Mouse (Mus musculus): ENCODE results near the gene Myf6. TPM values are rescaled to one million over a fixed set of nuclear protein-coding genes. Genes with fewer than 3 reads are reported as not detected.

Gene Myf6
- not detected for polyA plus RNA-seq (2017; shearing (Covaris generic))

- no peak for ATAC-seq
Observed at GRCm38 (mm10) chr10:107494568-107494967, at the start of gene Myf6. Gene Myf6 (minus strand): TSS chr10:107494737.

GRCm38 (mm10) chr10:107543026-107543425 lies 48.5 kb upstream of the Myf6 start:
- ATAC-seq, result no peak

- ATAC-seq, result no peak
Observed at GRCm38 (mm10) chr10:107528758-107529157, 34.2 kb upstream of the Myf6 start.

- no peak for ATAC-seq
Observed at GRCm38 (mm10) chr10:107519216-107519615, 24.7 kb upstream of the Myf6 start.

GRCm38 (mm10) chr10:107516641-107517040 lies 22.1 kb upstream of the Myf6 start:
- no peak for ATAC-seq

- ATAC-seq, result no peak
Observed at GRCm38 (mm10) chr10:107514735-107515134, 20.2 kb upstream of the Myf6 start.

- no peak for ATAC-seq
Observed at GRCm38 (mm10) chr10:107506397-107506796, 11.9 kb upstream of the Myf6 start.

- ATAC-seq, result no peak
Observed at GRCm38 (mm10) chr10:107503430-107503829, 8.9 kb upstream of the Myf6 start.

GRCm38 (mm10) chr10:107502193-107502592 lies 7.7 kb upstream of the Myf6 start:
- ATAC-seq, result no peak

- ATAC-seq, result no peak
Observed at GRCm38 (mm10) chr10:107499656-107500055, 5.1 kb upstream of the Myf6 start.

- ATAC-seq, result no peak
Observed at GRCm38 (mm10) chr10:107496402-107496801, 1.9 kb upstream of the Myf6 start.

GRCm38 (mm10) chr10:107493580-107494474 lies 710 bp downstream of the Myf6 start:
- no peak for ATAC-seq

- no peak for ATAC-seq
Observed at GRCm38 (mm10) chr10:107492867-107493579, 1.5 kb downstream of the Myf6 start.

- ATAC-seq, result no peak
Observed at GRCm38 (mm10) chr10:107488654-107489315, 5.8 kb downstream of the Myf6 start.

- no peak for ATAC-seq
Observed at GRCm38 (mm10) chr10:107486770-107487169, 7.8 kb downstream of the Myf6 start.

- no peak for ATAC-seq
Observed at GRCm38 (mm10) chr10:107485870-107486269, 8.7 kb downstream of the Myf6 start, which contains the start of gene Myf5. Gene Myf5 (minus strand): TSS chr10:107486134.

GRCm38 (mm10) chr10:107484050-107484449 lies 10.5 kb downstream of the Myf6 start:
- no peak for ATAC-seq

GRCm38 (mm10) chr10:107473497-107473896 lies 21.0 kb downstream of the Myf6 start:
- ATAC-seq, result no peak

- no peak for ATAC-seq
Observed at GRCm38 (mm10) chr10:107471712-107472111, 22.8 kb downstream of the Myf6 start.

- ATAC-seq, result no peak
Observed at GRCm38 (mm10) chr10:107467819-107468218, 26.7 kb downstream of the Myf6 start.

- ATAC-seq, result no peak
Observed at GRCm38 (mm10) chr10:107449496-107450330, 44.8 kb downstream of the Myf6 start.
